Mouse (Mus musculus): ENCODE data around the gene Vps37c.
A peak's percentile ranks its signal among the peaks of the same experiment; 100 is the strongest.

Gene Vps37c

GRCm38 (mm10) chr19:10690336-10690735, 1.8 kb downstream of the Vps37c start:
- DNase-seq = peak; percentile 71

DNA sequence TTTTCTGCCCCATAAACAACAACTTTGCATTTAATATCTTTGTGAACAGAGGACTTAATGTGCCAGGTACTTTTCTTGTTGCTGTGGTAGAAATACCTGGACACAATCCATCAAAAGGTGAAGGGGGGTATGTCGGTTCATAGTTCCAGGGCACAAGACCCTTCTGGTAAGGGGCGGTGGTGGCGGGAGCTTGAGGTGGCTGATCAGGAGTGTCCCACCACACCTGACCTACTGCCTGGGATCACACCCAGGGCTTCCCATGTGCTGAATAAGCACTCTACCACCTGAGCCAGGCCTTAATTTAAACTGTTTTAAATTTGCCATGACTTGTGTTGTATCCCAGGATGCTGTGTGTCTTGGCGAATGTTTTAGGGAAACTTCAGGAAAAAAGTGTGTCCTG, 2.6 kb downstream of the Vps37c start:
- DNase-seq = no peak

GRCm38 (mm10) chr19:10691660-10692059, 3.1 kb downstream of the Vps37c start:
- DNase-seq = no peak

DNA sequence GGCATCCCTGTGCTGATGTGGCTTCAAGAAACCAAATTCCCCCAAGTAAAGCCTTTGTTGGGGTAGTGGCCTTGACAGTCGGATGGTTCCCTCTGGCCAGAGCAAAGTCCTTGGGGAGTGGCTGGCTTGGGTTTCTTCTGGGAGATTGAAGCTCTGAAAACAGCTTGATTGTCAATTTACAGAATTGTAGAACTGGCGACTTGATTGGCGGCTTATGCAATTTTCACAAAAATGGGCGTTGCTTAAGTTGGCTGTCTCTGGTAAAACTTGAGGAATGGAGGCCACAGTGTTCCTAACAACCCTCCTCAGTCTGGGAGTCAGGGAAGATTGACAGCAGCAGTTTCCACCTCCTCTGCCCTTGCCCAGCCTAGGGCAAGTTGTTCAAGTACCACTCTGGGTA, 3.8 kb downstream of the Vps37c start:
- no peak for DNase-seq

DNA sequence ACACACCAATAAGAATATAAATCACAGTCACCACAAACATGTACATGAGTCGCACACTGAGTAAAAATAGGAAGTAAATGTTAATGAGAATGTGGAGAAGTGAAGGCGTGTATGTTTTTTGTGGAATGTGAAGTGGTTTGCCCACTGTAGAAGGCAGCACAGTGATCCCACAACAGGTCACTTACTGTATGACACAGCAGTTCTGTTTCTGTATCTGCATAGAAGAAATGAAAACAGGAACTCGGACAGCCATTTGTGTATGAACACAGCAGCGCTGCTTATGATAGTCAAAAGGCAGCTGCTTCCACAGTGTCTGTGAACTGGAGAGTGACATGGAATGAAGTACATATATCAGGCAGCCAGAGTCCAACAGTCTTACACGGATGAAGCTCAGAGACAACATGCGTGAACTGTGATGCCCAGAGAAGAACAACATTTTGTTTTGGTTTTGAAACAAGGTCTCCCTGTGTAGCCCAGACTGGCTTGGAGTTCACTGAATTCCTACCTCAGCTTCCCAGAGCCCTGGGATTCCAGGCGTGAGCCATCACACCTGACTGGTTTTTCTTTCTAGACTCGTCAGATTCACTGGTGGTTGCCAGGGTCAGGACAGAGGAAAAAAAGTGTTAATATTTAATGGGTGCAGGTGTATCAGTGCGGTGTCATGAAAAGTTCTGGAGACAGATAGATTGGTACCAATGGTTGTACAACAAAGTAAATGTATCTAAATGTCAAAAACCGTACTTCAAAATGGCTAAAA, 5.6 kb downstream of the Vps37c start:
- DNase-seq = peak; percentile 58

DNA sequence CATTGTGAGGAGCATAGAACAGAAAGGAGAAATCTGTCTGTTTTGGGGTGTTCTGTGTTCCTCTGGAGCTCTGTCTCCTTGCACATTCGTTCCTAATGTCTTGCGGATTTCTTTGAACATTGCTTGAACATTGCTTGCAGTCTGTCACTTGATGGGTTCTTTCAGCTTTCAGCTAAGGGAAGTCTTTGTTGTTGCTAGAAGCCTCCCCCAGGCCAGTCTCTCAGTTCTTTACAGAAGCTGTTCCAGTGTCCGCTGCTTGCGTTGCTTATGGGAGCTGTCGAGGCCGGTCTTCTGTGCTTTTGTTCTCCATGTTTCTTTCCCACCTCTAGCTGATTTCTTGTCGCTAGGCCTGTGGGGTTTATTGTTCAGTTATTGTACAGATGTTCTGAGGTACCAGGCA, 7.3 kb downstream of the Vps37c start:
- DNase-seq = no peak

DNA sequence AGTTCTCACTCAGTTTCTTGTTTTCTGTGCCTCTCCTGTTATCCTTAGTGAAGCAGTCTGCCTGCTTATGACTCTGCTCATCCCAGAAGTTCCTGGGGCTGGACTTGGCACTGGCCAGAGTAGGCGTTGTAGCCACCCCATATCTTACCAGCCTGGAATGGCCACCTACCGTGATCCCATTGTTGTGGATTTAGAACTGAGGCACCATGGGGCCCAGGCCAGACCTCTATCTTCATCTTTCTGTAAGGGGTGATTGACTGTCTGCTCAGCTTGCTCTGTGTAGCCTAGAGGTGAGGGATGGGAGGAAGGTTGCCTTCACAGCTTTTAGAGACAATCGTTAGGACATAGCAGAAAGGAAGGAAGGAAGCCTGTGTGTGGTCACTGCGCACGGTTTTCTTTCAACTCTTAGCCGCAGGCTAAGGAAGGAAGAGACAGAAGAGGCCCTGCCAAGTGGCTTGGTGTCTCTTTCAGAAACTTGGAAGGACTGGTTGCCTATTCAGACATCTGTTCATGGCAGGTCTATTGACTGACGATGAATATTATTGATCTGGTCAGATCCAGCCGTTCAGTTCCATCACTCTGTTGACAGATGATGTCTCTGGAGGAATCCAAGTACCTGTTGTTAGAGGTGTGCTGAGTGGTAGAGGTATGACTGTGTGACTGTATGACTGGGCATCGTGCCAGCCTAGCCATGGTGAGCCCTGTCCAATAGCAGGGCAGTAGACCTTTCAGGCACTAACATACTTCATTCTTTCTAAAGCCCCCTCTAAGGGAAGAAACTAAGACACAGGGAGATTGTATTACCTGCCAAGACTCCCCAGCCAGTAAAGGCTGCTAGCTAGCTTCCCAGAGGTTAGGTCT, 9.8 kb downstream of the Vps37c start:
- peak; percentile 37 for DNase-seq

GRCm38 (mm10) chr19:10699851-10700250, 11.3 kb downstream of the Vps37c start:
- DNase-seq = peak; percentile 40

- peak; percentile 41 for DNase-seq
These were observed 12.6 kb downstream of the Vps37c start for GRCm38 (mm10) chr19:10701013-10701726.

DNA sequence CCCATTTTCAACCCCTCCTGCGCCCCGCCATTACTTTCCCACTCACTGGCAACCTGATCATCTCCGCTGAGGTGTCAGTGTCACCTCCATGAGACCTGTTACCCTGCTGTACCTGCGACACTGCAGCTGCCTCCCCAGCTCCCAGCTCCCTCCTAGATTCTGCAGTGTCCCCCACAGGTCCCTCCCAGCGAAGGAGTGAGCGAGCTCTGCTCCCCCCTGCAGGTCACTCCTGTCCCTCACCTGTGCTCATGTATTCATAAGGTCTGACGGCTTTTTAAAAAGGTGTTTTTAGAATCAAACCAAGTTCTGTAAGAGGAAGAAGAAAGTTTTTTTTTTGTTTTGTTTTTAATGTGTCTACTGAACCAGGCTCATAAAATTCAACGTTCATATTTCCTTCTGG, 13.6 kb downstream of the Vps37c start:
- DNase-seq = no peak

DNA sequence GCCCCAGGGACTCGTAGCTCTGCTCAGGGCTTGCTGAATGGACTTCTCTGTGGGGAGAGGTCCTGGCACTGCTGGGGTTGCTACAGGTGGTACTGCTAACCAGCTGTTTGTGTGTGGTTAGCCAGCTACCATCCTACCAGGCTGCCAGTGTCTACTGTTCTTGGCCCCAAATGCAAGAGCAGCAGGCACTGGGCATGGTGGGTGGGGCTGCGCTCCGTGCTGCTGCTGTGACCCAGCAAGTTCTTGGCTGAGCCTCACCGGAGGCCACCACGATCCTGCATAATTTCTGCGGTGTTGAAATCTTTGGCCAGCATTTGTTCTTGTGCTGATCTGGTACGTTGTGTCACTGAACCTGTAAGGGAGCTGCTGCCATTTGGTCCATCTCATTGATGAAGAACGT, 14.9 kb downstream of the Vps37c start:
- peak; percentile 21 for DNase-seq

- no peak for DNase-seq
These were observed 18.7 kb downstream of the Vps37c start for GRCm38 (mm10) chr19:10707087-10707875.

GRCm38 (mm10) chr19:10707881-10708280, 19.3 kb downstream of the Vps37c start:
- DNase-seq = no peak

- DNase-seq = no peak
These were observed 20.4 kb downstream of the Vps37c start for GRCm38 (mm10) chr19:10708900-10709299.

GRCm38 (mm10) chr19:10709360-10710087, 21.0 kb downstream of the Vps37c start:
- DNase-seq = peak; percentile 96

GRCm38 (mm10) chr19:10710088-10710511, 21.6 kb downstream of the Vps37c start:
- peak; percentile 67 for DNase-seq

DNA sequence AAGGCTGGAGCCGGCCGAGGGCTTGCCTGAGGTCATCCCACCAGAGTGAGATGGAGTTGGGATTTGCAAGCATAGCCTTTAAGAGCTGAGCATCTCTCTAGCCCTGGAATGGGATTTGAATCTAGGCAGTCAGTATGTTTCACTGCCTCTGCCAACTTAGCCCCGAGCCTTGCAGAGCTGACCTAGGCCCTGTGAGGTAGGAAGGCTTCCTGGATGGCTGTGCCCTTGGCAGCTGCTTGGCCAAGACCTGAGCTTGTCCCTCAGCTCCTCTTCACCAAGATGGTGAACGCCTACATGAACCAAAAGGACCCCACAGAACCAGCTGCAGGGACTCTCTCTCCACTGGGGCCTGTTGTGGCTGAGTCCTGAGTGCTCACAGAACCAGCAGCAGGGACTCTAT, 22.2 kb downstream of the Vps37c start:
- DNase-seq = no peak

GRCm38 (mm10) chr19:10712194-10712593, 23.7 kb downstream of the Vps37c start:
- no peak for DNase-seq

GRCm38 (mm10) chr19:10712646-10713045, 24.1 kb downstream of the Vps37c start:
- no peak for DNase-seq

- DNase-seq = no peak
These were observed 25.0 kb downstream of the Vps37c start for GRCm38 (mm10) chr19:10713551-10713950.

DNA sequence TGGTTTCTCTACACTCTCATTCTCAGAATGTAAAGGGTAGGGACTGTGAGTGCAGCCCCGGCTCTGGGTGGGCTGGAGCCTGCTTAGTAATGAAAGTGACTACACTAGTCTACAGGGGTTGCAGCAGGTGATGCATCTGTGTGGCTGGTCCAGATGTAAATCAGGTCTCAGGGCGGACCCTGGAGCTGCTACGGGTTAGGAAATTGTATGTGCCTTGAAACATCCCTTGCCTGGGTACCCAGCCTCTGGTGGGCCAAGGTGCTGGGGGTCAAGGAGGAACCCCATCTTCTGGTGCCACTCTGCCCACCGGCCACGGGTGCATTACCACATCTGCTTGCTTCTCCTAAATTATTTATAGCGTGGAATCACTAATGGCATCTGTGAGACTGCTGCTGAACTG, 25.6 kb downstream of the Vps37c start:
- no peak for DNase-seq
